Mouse (Mus musculus) naive thymus-derived CD4-positive, alpha-beta T cell, adult 5 months (primary cell): ENCODE data around the gene AI467606. TPM values are rescaled to one million over a fixed set of nuclear protein-coding genes. Genes with fewer than 3 reads are reported as not detected.

Experiments used
- polyA plus RNA-seq: library from polyadenylated mRNA; unstranded; fragments of 100-300 nt; shearing (Covaris generic); gene quantifications from one replicate; pipeline ENCODE4 v1.2.1, GENCODE M21; 2017

The AI467606 gene
- 117 TPM for polyA plus RNA-seq

DNA sequence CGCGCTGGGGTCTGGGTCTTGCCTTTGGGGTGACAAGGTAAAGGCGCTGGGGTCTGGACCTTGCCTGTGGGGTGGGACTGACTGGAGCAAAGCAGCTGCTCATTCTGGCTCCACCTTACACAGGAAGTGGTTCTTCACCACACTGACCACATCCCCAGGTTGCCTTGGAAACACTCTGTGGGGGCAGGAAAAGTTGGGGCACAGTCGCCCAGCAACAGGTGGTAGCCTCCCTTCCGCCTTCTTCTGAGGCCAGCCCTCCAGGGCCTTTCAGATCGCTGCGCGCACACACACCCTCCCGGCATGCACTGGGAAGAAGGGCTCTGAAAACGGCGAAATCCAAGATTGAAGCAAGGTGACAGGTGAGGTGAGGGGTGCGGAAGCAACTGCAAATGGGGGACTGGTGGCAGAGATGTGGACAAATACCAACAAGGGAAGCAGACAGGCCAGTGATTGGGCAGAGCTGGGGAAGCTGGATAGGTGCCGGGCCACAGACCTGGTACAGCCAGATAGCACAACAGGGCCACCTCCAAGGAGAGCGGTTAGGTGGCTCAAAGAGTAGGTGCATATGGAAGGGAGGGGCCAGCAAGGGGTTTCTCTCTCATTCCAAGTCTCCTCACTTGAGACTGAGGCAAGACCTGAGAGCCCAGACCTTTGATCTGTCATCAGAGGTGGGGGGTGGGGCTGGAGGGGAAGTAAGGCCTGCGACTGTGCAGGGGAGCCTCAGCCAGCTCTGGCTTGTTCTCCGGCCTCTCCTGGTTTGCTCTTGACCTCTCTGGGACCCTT is at the start of gene AI467606:
Gene AI467606, plus strand, starts transcription at position 246 of the 783 bp plus-strand sequence.

DNA sequence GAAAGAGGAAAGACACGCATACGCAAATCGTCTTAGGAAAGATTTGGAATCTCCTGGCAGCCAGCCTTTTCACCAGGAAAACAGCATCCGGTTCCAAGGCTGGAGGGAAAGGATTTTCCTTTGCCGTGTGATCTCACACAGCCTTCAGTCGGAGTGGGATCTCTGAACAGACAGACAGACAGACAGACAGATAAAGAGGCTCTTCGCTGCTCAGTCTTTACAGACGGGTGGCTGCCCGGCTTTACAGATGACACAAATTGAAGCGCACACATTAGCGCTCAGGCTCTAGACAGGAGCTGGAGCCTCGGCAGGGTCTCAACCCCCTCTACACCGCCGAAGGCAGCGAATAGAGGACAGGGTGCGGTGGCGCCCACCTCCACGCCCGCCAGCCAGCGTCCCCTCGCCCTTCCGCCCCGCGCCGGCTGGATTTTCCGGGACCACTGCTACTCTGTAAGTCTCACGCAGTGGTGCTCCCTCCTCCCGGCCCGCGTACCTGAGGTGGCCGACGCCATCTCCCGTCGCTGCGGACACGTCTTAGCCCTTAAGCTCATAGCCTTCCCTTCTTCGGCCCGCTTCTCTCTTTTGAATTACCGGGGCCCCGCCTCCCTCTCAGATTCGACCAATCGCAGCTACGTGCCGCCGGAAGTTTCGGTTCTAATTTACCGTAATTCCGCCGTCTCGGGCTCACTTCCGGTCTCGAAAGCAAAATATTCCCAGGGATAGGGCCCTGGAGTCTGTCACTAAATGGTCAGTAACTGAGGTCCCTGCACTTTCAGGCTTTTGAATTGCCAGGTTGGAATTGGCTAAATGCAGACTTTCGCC is 49.1 kb upstream of the AI467606 start, which contains the start of gene Kif22:
Gene Kif22, minus strand, starts transcription at position 621 of the 822 bp plus-strand sequence.

DNA sequence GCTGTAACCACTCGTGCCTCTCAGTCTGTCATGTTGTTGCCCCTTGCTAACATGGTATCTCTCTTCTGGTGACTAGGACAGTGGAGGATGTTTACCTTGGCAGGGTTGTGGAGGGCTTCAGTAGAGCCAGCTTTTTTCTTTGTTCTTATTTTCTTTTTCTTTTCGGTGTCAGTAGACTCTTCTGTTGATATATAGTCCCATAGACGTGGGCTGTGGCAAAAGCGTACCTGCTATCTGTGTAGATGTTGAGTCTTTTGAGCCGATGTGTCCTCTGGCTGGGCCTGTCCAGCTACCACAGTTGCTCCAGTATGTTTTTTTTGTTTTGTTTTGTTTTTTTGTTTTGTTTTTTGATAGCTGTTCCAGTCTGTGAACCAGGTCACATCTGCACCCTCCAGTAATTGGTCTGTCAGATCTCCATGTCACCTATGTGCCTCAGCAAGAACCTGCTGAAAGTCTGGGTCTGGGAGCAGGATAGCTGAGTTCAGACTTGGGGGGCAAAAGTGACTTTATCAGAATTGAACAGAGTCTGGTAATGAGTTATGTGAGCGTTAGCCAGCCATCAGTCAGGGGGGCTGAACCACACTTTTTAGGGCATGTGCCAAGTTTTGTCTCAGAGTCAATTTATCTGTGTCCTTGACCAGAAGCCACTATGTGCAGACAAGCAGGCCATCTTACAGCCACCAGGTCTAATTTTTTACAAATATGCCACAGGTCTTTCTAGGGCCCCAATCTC is 3.7 kb upstream of the AI467606 start, which contains the start of gene Zg16:
Gene Zg16, minus strand, starts transcription at position 51 of the 733 bp plus-strand sequence.

DNA sequence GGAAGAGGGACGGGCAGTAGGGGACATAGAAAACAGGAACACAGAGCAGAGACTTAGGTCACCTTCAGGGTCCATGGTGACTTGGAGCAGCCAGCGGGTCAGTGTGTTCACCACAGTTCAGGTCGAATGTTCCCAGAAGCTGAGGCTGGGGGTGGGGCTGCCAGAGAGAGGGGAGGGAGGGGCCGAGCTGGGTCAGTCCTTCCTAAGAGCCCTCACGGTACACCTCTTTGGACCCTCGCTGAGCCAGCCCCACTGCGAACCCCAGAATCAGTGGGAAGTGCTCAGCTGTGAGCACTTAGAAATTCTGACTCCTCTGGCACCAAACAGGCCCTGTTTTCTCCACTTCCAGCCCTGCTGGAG is 30.7 kb downstream of the AI467606 start, which contains the start of gene Qprt:
Gene Qprt, minus strand, starts transcription at position 316 of the 360 bp plus-strand sequence.

DNA sequence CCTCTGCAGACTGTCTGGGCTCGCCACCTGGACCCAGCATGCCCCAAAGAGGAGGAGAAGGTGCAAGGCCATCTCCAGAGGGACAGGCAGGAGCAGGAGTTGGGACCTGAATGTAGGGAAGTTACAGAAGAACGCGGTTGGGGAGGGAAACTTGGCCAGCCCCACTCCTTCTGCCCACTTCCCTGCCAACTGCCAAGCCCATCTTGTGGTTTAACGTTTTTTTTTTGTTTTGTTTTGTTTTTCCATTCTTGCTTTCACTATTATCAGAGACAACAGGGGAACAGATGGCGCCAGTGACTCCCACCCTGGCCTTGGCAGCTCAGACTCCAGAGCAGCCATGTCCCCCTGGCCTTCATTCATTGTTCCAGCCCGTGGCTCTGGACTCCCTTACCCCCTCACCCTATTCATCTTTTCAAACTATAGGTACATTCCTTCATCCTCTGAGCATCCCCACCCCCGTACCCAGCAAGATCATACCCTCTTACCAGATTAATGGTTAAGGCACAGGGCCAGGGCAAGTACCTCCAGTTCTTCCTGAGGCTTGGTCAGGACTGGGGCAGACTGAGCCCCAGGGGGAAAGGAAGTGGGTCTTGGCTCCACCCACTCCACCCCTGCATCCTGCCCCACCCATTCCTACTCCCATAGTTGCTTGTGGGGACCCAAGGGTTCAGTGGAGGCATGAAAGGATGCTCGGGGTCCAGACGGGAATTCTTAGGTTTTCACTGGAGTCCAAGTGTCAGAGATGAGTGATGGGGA is 46.3 kb downstream of the AI467606 start, which contains the start of gene Spn:
Gene Spn, minus strand, starts transcription at position 562 of the 756 bp plus-strand sequence.

Other genes with a start within 250 kb of the AI467606 start
- not detected for gene Doc2a, start 243.9 kb upstream of the AI467606 start, polyA plus RNA-seq
- gene Hirip3, start 229.4 kb upstream of the AI467606 start, polyA plus RNA-seq, result 10.0 TPM
- 49.0 TPM for gene Ino80e, start 229.0 kb upstream of the AI467606 start, polyA plus RNA-seq
- 44.2 TPM for gene Taok2, start 206.7 kb upstream of the AI467606 start, polyA plus RNA-seq
- 32.2 TPM for gene Tmem219, start 168.4 kb upstream of the AI467606 start, polyA plus RNA-seq
- gene Kctd13, start 162.5 kb upstream of the AI467606 start, polyA plus RNA-seq, result 37.5 TPM
- gene Asphd1, start 141.8 kb upstream of the AI467606 start, polyA plus RNA-seq, result not detected
- 0.36 TPM for gene Sez6l2, start 140.8 kb upstream of the AI467606 start, polyA plus RNA-seq
- gene Cdipt, start 115.4 kb upstream of the AI467606 start, polyA plus RNA-seq, result 143 TPM
- 0.70 TPM for gene Cdiptos, start 115.3 kb upstream of the AI467606 start, polyA plus RNA-seq
- gene Mvp, start 76.7 kb upstream of the AI467606 start, polyA plus RNA-seq, result 34.6 TPM
- gene Pagr1b, start 74.9 kb upstream of the AI467606 start, polyA plus RNA-seq, result 2.0 TPM
- 34.0 TPM for gene Pagr1a, start 74.0 kb upstream of the AI467606 start, polyA plus RNA-seq
- gene Gm42742, start 70.3 kb upstream of the AI467606 start, polyA plus RNA-seq, result 30.6 TPM
- gene Prrt2, start 70.1 kb upstream of the AI467606 start, polyA plus RNA-seq, result 2.7 TPM
- gene Maz, start 64.3 kb upstream of the AI467606 start, polyA plus RNA-seq, result 76.6 TPM
- 4.4 TPM for gene Kif22, start 48.9 kb upstream of the AI467606 start, polyA plus RNA-seq
- not detected for gene Zg16, start 4.0 kb upstream of the AI467606 start, polyA plus RNA-seq
- gene Qprt, start 30.9 kb downstream of the AI467606 start, polyA plus RNA-seq, result 9.7 TPM
- 42.1 TPM for gene Spn, start 46.5 kb downstream of the AI467606 start, polyA plus RNA-seq
- 47.5 TPM for gene Cd2bp2, start 104.7 kb downstream of the AI467606 start, polyA plus RNA-seq
- 47.3 TPM for gene Tbc1d10b, start 117.1 kb downstream of the AI467606 start, polyA plus RNA-seq
- gene Mylpf, start 117.5 kb downstream of the AI467606 start, polyA plus RNA-seq, result 25.5 TPM
- gene Zfp553, start 141.7 kb downstream of the AI467606 start, polyA plus RNA-seq, result 15.9 TPM
- gene Sept1, start 141.8 kb downstream of the AI467606 start, polyA plus RNA-seq, result 528 TPM
- 7.6 TPM for gene Zfp771, start 152.9 kb downstream of the AI467606 start, polyA plus RNA-seq
- gene Dctpp1, start 169.3 kb downstream of the AI467606 start, polyA plus RNA-seq, result 10.1 TPM
- 26.9 TPM for gene Sephs2, start 182.7 kb downstream of the AI467606 start, polyA plus RNA-seq
- 168 TPM for gene Itgal, start 204.9 kb downstream of the AI467606 start, polyA plus RNA-seq